Mouse (Mus musculus) bone marrow macrophage, adult 2 months (primary cell): ENCODE results near the gene Dleu7.

Experiments
- CTCF ChIP-seq: IDR thresholded peaks from 2 replicates; pipeline ENCODE4 v1.5.1; 2012; ENCODE audit warnings: low read depth, mild to moderate bottlenecking, low read length, moderate library complexity
- POLR2A ChIP-seq: IDR thresholded peaks from 2 replicates; pipeline ENCODE4 v1.6.1; 2012; ENCODE audit warnings: mild to moderate bottlenecking, low read depth, low read length, borderline replicate concordance

- TF ChIP-seq CTCF (no peak), POLR2A (no peak)
Measured at GRCm38 (mm10) chr14:62323457-62323856, 30.6 kb upstream of the Dleu7 start.
